Mouse (Mus musculus): ENCODE measurements around the gene Sptbn2. TPM values are rescaled to one million over a fixed set of nuclear protein-coding genes. Genes with fewer than 3 reads are reported as not detected.

The Sptbn2 gene
- under 1 TPM; 0.23 to 0.27 TPM for total RNA-seq (2021)
- polyA plus RNA-seq (2012; rRNA removed) = 0.18 and 0.20 TPM in 2 replicates
- long read RNA-seq = 0 reads

GRCm38 (mm10) chr19:4711098-4711600, at the start of gene Sptbn2:
TSS of gene Sptbn2 (plus strand) at chr19:4711167.
- no peak within 1 kb of the TSS for H3K4me3 ChIP-seq
- peaks cover 10% of the 10 kb centered on the region for H3K27me3 ChIP-seq (ENCODE audit: control insufficient read depth, insufficient read depth, low read length)
- no peaks in the 10 kb centered on the region for H3K36me3 ChIP-seq (ENCODE audit: control insufficient read depth, insufficient read depth, low read length)
- H3K79me2 ChIP-seq (replicated peaks; ENCODE audit: control insufficient read depth, insufficient read depth, low read length) = no peaks in the 10 kb centered on the region
- no peak for DNase-seq
- intact Hi-C loops (cut with DNase I) = no loop called here
- no peak within 1 kb of the TSS for H3K9ac ChIP-seq (ENCODE audit: low read depth, low read length)
- H3K4me1 ChIP-seq (ENCODE audit: control insufficient read depth, insufficient read depth, low read length) = no peaks in the 10 kb centered on the region
- no peak for TF ChIP-seq CTCF (IDR thresholded peaks at IDR 0.05)
- TF ChIP-seq POLR2A (IDR thresholded peaks at IDR 0.05; ENCODE audit: insufficient read depth, low read depth, low read length) = no peak
- TF ChIP-seq EP300 (IDR thresholded peaks at IDR 0.05; ENCODE audit: insufficient read depth, low read depth, low read length) = no peak
- WGBS = 31% methylated on average over 13 of the region's 13 CpGs
- no peak within 1 kb of the TSS for H3K27ac ChIP-seq

- intact Hi-C loops (cut with DNase I) = no loop called here
- no peak overlapping the region for H3K27ac ChIP-seq
- no peaks in the 10 kb centered on the region for H3K36me3 ChIP-seq (ENCODE audit: control insufficient read depth, insufficient read depth, low read length)
- H3K4me3 ChIP-seq = no peak overlapping the region
- no peak for DNase-seq
- no peak for TF ChIP-seq EP300 (IDR thresholded peaks at IDR 0.05; ENCODE audit: insufficient read depth, low read depth, low read length)
- TF ChIP-seq CTCF (IDR thresholded peaks at IDR 0.05) = peak; percentile 21
- no peak overlapping the region for H3K9ac ChIP-seq (ENCODE audit: low read depth, low read length)
- H3K4me1 ChIP-seq (ENCODE audit: control insufficient read depth, insufficient read depth, low read length) = no peaks in the 10 kb centered on the region
- H3K27me3 ChIP-seq (ENCODE audit: control insufficient read depth, insufficient read depth, low read length) = no peaks in the 10 kb centered on the region
- H3K79me2 ChIP-seq (replicated peaks; ENCODE audit: control insufficient read depth, insufficient read depth, low read length) = no peaks in the 10 kb centered on the region
Measured at GRCm38 (mm10) chr19:4666815-4667214, 44.2 kb upstream of the Sptbn2 start.

GRCm38 (mm10) chr19:4670776-4671175, 40.2 kb upstream of the Sptbn2 start:
- no peaks in the 10 kb centered on the region for H3K27me3 ChIP-seq (ENCODE audit: control insufficient read depth, insufficient read depth, low read length)
- H3K4me3 ChIP-seq = no peak overlapping the region
- no peak for DNase-seq
- H3K4me1 ChIP-seq (ENCODE audit: control insufficient read depth, insufficient read depth, low read length) = no peaks in the 10 kb centered on the region
- H3K36me3 ChIP-seq (ENCODE audit: control insufficient read depth, insufficient read depth, low read length) = no peaks in the 10 kb centered on the region
- no peak overlapping the region for H3K27ac ChIP-seq
- intact Hi-C loops (cut with DNase I) = no loop called here
- 49% methylated on average over 4 of the region's 4 CpGs for WGBS
- TF ChIP-seq CTCF (IDR thresholded peaks at IDR 0.05) (no peak), POLR2A (IDR thresholded peaks at IDR 0.05; ENCODE audit: insufficient read depth, low read depth, low read length) (no peak), EP300 (IDR thresholded peaks at IDR 0.05; ENCODE audit: insufficient read depth, low read depth, low read length) (no peak)
- H3K79me2 ChIP-seq (replicated peaks; ENCODE audit: control insufficient read depth, insufficient read depth, low read length) = no peaks in the 10 kb centered on the region
- no peak overlapping the region for H3K9ac ChIP-seq (ENCODE audit: low read depth, low read length)

- DNase-seq = no peak
- Histone ChIP-seq H3K27ac (no peak overlapping the region), H3K27me3 (ENCODE audit: control insufficient read depth, insufficient read depth, low read length) (no peaks in the 10 kb centered on the region), H3K9ac (ENCODE audit: low read depth, low read length) (no peak overlapping the region), H3K4me3 (no peak overlapping the region), H3K4me1 (ENCODE audit: control insufficient read depth, insufficient read depth, low read length) (no peaks in the 10 kb centered on the region), H3K79me2 (replicated peaks; ENCODE audit: control insufficient read depth, insufficient read depth, low read length) (no peaks in the 10 kb centered on the region), H3K36me3 (ENCODE audit: control insufficient read depth, insufficient read depth, low read length) (no peaks in the 10 kb centered on the region)
- 50% methylated on average over 6 of the region's 6 CpGs for WGBS
- TF ChIP-seq CTCF (IDR thresholded peaks at IDR 0.05) = no peak
- no peak for TF ChIP-seq EP300 (IDR thresholded peaks at IDR 0.05; ENCODE audit: insufficient read depth, low read depth, low read length)
- no peak for TF ChIP-seq POLR2A (IDR thresholded peaks at IDR 0.05; ENCODE audit: insufficient read depth, low read depth, low read length)
- intact Hi-C loops (cut with DNase I) = no loop called here
Measured at GRCm38 (mm10) chr19:4672401-4672800, 38.6 kb upstream of the Sptbn2 start.

GRCm38 (mm10) chr19:4694346-4694745, 16.6 kb upstream of the Sptbn2 start:
- no peak for DNase-seq
- H3K36me3 ChIP-seq (ENCODE audit: control insufficient read depth, insufficient read depth, low read length) = no peaks in the 10 kb centered on the region
- intact Hi-C loops (cut with DNase I) = no loop called here
- TF ChIP-seq POLR2A (IDR thresholded peaks at IDR 0.05; ENCODE audit: insufficient read depth, low read depth, low read length) (no peak), EP300 (IDR thresholded peaks at IDR 0.05; ENCODE audit: insufficient read depth, low read depth, low read length) (no peak), CTCF (IDR thresholded peaks at IDR 0.05) (no peak)
- no peak overlapping the region for H3K9ac ChIP-seq (ENCODE audit: low read depth, low read length)
- 53% methylated on average over 3 of the region's 3 CpGs for WGBS
- H3K79me2 ChIP-seq (replicated peaks; ENCODE audit: control insufficient read depth, insufficient read depth, low read length) = no peaks in the 10 kb centered on the region
- H3K4me1 ChIP-seq (ENCODE audit: control insufficient read depth, insufficient read depth, low read length) = peaks cover 2% of the 10 kb centered on the region; the same call in 1 of the 2 replicates
- peaks cover 3% of the 10 kb centered on the region; the same call in 1 of the 2 replicates for H3K27me3 ChIP-seq (ENCODE audit: control insufficient read depth, insufficient read depth, low read length)
- no peak overlapping the region for H3K27ac ChIP-seq
- no peak overlapping the region for H3K4me3 ChIP-seq

GRCm38 (mm10) chr19:4697121-4697520, 13.8 kb upstream of the Sptbn2 start:
- intact Hi-C loops (cut with DNase I) = no loop called here
- Histone ChIP-seq H3K79me2 (replicated peaks; ENCODE audit: control insufficient read depth, insufficient read depth, low read length) (no peaks in the 10 kb centered on the region), H3K36me3 (ENCODE audit: control insufficient read depth, insufficient read depth, low read length) (no peaks in the 10 kb centered on the region), H3K4me1 (ENCODE audit: control insufficient read depth, insufficient read depth, low read length) (peaks cover 2% of the 10 kb centered on the region; the same call in 1 of the 2 replicates), H3K27me3 (ENCODE audit: control insufficient read depth, insufficient read depth, low read length) (peaks cover 2% of the 10 kb centered on the region; the same call in 1 of the 2 replicates), H3K9ac (ENCODE audit: low read depth, low read length) (no peak overlapping the region), H3K27ac (no peak overlapping the region), H3K4me3 (no peak overlapping the region)
- TF ChIP-seq POLR2A (IDR thresholded peaks at IDR 0.05; ENCODE audit: insufficient read depth, low read depth, low read length) (no peak), CTCF (IDR thresholded peaks at IDR 0.05) (no peak), EP300 (IDR thresholded peaks at IDR 0.05; ENCODE audit: insufficient read depth, low read depth, low read length) (no peak)
- DNase-seq = no peak
- 80% methylated on average over 3 of the region's 3 CpGs for WGBS
